Mouse (Mus musculus) thymus, adult 18-20 months (tissue): ENCODE results near the gene Clcnkb.
A peak's percentile ranks its signal among the peaks of the same experiment; 100 is the strongest.

Source experiments
- DNase-seq, 2 experiments: peaks; one replicate each; pipeline ENCODE4 v3.0.0; 2022; ENCODE audit warnings: mixed read lengths in 2 of 2

Gene Clcnkb

GRCm38 (mm10) chr4:141404518-141405313 lies 11.1 kb downstream of the Clcnkb start:
- DNase-seq: peak; percentile 54 to 64

DNA sequence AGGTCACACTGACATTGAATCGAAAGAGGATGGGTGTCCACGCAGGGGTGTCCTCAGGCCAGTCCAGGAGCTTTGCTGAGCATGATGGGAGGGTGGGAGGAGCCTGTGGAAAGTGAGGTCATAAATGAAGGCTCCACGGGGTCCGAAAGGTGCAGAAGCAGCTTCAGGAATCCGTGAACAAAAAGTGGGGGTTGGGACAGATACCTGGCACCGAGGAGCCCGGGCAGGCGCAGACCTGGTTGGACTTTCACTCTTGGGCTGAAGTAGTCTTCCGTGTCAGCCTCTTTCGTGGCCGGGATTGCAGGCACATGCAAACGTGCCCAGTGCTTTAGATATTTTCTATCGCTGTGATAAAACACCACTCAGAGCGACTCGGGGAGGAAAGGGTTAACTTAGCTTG lies 15.6 kb downstream of the Clcnkb start:
- no peak for DNase-seq

- no peak for DNase-seq
Measured at GRCm38 (mm10) chr4:141398545-141398944, 17.3 kb downstream of the Clcnkb start, which contains the start of gene Clcnka. Gene Clcnka (minus strand): TSS chr4:141398724.

GRCm38 (mm10) chr4:141397861-141398260 lies 18.0 kb downstream of the Clcnkb start:
- no peak for DNase-seq

GRCm38 (mm10) chr4:141394751-141395150 lies 21.1 kb downstream of the Clcnkb start:
- no peak for DNase-seq

GRCm38 (mm10) chr4:141391293-141391692 lies 24.5 kb downstream of the Clcnkb start:
- no peak for DNase-seq

DNA sequence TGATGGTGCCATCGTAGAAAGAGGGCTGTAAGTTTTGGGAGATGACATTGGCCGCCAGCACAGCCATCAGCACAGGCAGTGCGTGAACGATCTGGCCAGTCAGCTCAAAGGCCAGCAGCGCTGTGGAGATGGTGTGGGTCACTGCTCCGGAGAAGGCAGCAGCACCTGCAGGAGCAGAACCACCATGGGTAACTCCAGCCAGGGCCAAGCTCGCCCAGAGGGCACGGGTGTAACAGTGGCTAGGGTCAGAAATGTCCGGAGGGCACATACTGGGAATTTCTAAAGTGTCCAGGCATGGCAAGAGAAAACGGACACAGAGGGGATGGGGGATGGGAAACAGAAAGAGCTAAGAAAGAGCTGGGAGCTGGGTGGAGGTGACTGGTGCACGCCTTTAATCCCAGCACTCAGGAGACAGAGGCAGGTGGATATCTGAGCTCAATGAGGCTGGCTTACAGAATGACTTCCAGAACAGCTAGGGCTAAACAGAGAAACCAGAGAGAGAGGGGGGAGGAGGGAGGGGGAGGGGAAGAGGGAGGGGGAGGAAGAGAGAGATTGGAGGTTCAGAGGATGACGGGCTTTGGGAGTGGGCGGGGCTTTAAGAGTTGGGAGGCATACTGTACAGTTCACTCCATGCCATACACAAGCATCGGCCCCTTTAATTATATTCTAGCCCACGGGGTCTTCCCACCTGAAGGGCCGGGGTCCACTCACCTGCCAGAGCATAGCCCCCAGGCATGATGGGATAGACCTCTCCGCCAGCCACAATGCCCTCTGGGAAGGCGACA lies 26.3 kb downstream of the Clcnkb start:
- DNase-seq: no peak

DNA sequence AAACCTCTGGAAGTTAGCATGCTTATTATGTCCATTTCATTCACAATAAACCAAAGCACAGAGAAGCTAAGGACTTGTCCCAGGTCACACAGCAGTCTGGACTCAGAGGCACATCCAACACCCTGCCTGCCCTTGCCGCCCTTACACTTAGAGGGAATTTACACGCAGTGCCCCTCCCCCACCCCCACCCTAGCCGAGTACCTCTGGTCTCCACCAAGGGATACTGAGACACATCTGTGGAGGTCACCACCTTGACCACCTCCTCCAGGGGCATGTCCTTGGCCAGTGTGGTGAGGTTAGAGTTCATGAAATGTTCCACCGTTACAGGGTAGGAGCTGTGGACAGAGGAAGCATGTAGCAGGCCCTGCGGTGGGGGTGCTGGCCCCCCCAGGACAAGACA lies 27.9 kb downstream of the Clcnkb start:
- DNase-seq: no peak

- peak in 1 of 2 experiments; percentile 21 for DNase-seq
Measured at GRCm38 (mm10) chr4:141387093-141387784, 28.6 kb downstream of the Clcnkb start.

DNA sequence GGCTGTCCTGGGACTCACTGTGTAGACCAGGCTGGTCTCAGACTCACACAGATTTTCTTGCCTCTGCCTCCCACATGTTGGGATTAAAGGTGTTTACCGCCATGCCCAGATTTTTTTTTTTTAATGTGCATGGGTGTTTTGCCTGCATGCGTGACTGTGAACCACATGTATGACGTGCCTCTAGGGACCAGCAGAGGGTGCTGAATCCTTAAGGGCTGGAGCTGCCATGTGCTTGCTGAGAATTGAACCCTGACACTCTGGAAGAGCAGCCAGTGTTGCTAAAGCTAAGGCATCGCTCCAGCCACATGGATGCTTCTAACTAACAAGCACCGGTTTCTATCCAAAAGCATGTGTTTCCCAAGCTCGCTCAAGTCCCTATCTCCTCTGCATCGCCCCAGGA lies 29.7 kb downstream of the Clcnkb start:
- no peak for DNase-seq

DNA sequence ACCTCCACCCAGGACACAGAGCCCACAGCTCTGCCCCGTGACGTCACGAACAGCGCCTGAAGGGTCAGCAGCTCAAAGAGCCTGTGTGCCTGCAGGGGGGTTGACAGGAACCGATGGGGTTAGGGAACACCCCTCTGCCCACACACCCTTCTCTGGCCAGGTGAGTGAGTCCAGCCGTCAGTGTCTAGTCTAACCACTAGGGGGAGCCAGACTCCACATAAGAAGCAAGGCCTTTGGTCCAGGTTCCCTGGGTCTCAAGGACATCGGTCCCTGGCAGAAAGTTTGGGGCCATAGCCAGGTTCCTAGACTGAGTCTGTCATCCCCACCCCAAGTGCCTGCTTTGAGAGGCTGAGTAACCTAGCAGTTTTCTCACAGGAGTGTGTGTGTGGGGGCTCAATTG lies 30.5 kb downstream of the Clcnkb start:
- peak in 1 of 2 experiments; percentile 16 for DNase-seq

DNA sequence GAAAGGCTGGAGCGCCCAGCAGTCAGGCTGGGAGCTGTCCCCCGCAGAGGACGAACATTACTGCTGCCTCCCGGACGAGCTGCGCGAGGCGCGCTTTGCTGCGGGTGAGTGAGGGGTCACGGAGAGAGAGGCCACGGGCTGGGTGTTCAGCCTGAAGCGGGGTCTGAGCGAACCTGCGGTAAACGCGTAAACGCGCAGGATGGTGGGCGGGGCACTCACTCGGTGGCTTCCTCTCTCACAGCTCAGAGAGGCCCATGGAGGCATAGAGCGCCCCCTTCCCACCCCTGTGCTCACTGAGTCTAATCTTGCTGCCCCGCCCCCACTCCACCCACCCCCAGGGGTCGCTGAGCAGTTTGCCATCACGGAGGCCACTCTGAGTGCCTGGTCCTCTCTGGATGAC lies 33.4 kb downstream of the Clcnkb start:
- DNase-seq: peak in 1 of 2 experiments; percentile 17

DNA sequence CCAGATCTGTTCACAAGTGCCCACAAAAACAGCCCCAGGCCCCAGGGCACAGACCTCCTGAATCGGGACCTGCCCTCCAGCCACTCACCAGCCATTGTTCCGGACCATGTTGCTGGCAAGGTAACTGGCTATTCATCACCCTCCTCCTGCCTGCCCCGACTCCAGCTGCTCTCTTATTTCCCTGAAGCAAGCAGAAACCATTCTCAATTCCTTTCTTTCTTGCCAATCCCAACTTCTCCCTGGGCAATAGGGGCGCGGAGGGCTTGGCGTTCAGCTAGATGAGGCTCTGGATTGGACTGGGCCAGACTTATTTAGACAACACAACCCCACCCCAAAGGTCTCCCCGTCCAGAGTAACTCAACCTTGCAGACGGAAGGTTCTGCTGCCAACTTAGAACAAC lies 36.1 kb downstream of the Clcnkb start:
- DNase-seq: no peak

- DNase-seq: no peak
Measured at GRCm38 (mm10) chr4:141372426-141372825, 43.4 kb downstream of the Clcnkb start.

- no peak for DNase-seq
Measured at GRCm38 (mm10) chr4:141367997-141368791, 47.6 kb downstream of the Clcnkb start, which contains the start of gene Fam131c. Gene Fam131c (plus strand): TSS chr4:141368220.

GRCm38 (mm10) chr4:141365876-141366275 lies 49.9 kb downstream of the Clcnkb start:
- no peak for DNase-seq

GRCm38 (mm10) chr4:141365126-141365525 lies 50.7 kb downstream of the Clcnkb start:
- no peak for DNase-seq

GRCm38 (mm10) chr4:141362937-141363548 lies 52.8 kb downstream of the Clcnkb start:
- no peak for DNase-seq

- no peak for DNase-seq
Measured at GRCm38 (mm10) chr4:141360846-141361245, 55.0 kb downstream of the Clcnkb start.

DNA sequence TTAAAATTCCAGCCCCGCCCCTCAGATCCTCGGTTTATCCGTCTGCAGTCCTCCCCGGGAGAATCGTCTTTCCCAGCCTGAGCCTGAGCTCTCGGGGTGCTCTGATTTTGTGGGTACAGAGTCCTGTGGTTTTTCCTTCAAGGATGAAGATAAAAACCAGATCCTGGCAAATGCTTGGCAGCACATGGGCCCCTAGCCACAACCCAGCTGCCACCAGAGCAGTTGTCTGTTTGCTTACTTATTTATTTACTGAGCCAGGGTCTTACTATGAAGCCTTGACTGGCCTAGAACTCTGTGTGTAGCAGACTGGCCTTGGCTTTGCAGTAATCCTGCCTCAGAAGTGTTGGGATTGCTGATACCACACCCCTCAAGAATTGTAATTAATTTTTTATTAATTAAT lies 56.6 kb downstream of the Clcnkb start:
- no peak for DNase-seq

DNA sequence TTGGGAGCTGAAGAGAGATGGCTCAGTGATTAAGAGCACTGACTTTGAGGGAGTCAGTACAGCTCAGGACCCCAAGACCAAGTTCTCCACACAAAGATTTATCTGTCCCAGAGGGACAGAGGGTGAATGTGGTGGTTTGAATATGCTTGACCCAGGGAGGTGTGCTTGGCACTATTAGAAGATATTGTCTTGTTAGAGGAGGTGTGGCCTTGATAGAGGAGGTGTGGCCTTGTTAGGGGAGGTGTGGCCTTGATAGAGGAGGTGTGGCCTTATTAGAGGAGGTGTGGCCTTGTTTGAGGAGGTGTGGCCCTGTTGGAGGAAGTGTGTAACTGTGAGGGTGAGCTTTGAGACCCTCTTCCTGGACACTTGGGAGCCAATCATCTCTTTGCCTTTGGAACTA lies 58.0 kb downstream of the Clcnkb start:
- no peak for DNase-seq
